Mouse (Mus musculus) bone marrow macrophage, adult 2 months (primary cell): Measurements from ENCODE around the gene Cenpb. TPM values are rescaled to one million over a fixed set of nuclear protein-coding genes. Genes with fewer than 3 reads are reported as not detected.
A peak's percentile ranks its signal among the peaks of the same experiment; 100 is the strongest.

ENCODE experiments used
- H3K27ac ChIP-seq: 2 replicates; pipeline ENCODE4 v1.5.1; 2012; ENCODE audit warnings: low read depth, low read length; ENCODE audit not compliant: insufficient read depth
- H3K4me1 ChIP-seq: 2 replicates; pipeline ENCODE4 v1.6.1; 2012; ENCODE audit warnings: low read length; ENCODE audit not compliant: control insufficient read depth, insufficient read depth
- H3K4me3 ChIP-seq: 2 replicates; pipeline ENCODE4 v1.5.1; 2012; ENCODE audit warnings: mild to moderate bottlenecking, low read length, moderate library complexity; ENCODE audit not compliant: insufficient read depth
- CTCF ChIP-seq: IDR thresholded peaks from 2 replicates; pipeline ENCODE4 v1.5.1; 2012; ENCODE audit warnings: low read depth, mild to moderate bottlenecking, low read length, moderate library complexity
- POLR2A ChIP-seq: IDR thresholded peaks from 2 replicates; pipeline ENCODE4 v1.6.1; 2012; ENCODE audit warnings: mild to moderate bottlenecking, low read depth, low read length, borderline replicate concordance
- polyA plus RNA-seq: library from polyadenylated mRNA; stranded (reverse); fragments of >200 nt; gene quantifications from 2 replicates; pipeline ENCODE4 v1.2.4, GENCODE M21; 2012; ENCODE audit not compliant: missing spikeins, insufficient read depth, insufficient read length

The Cenpb gene
- polyA plus RNA-seq, 1 experiment = 88.3 TPM

- no peak overlapping the region for H3K4me3 ChIP-seq
- no peak overlapping the region for H3K27ac ChIP-seq
- H3K4me1 ChIP-seq = peaks cover 16% of the 10 kb centered on the region
- TF ChIP-seq CTCF = no peak
- TF ChIP-seq POLR2A = no peak
Measured at GRCm38 (mm10) chr2:131213773-131214172, 33.9 kb upstream of the Cenpb start.

- Histone ChIP-seq H3K4me3 (peak overlapping the region; percentile 60), H3K4me1 (peaks cover 38% of the 10 kb centered on the region), H3K27ac (peak overlapping the region; percentile 86)
- no peak for TF ChIP-seq POLR2A
- TF ChIP-seq CTCF = no peak
Measured at GRCm38 (mm10) chr2:131211026-131211615, 31.3 kb upstream of the Cenpb start.

- peak; percentile 100 for TF ChIP-seq CTCF
- no peak for TF ChIP-seq POLR2A
- Histone ChIP-seq H3K4me1 (peaks cover 47% of the 10 kb centered on the region), H3K4me3 (peak overlapping the region; percentile 62), H3K27ac (peak overlapping the region; percentile 93)
Measured at GRCm38 (mm10) chr2:131209969-131210792, 30.3 kb upstream of the Cenpb start.

GRCm38 (mm10) chr2:131209125-131209795 lies 29.4 kb upstream of the Cenpb start:
- no peak for TF ChIP-seq CTCF
- H3K27ac ChIP-seq = peak overlapping the region; percentile 93
- H3K4me1 ChIP-seq = peaks cover 52% of the 10 kb centered on the region
- H3K4me3 ChIP-seq = peak overlapping the region; percentile 62

GRCm38 (mm10) chr2:131208356-131208755 lies 28.5 kb upstream of the Cenpb start:
- no peak overlapping the region for H3K27ac ChIP-seq
- TF ChIP-seq POLR2A = no peak
- TF ChIP-seq CTCF = no peak
- peaks cover 60% of the 10 kb centered on the region for H3K4me1 ChIP-seq
- no peak overlapping the region for H3K4me3 ChIP-seq

GRCm38 (mm10) chr2:131206778-131207177 lies 26.9 kb upstream of the Cenpb start, which contains the start of gene Ap5s1:
Gene Ap5s1 (plus strand): TSS chr2:131207078.
- Histone ChIP-seq H3K4me1 (peaks cover 65% of the 10 kb centered on the region), H3K27ac (peak within 1 kb of the TSS; percentile 24), H3K4me3 (no peak within 1 kb of the TSS)
- no peak for TF ChIP-seq POLR2A
- TF ChIP-seq CTCF = no peak

- H3K27ac ChIP-seq = peak overlapping the region; percentile 98
- H3K4me1 ChIP-seq = peaks cover 61% of the 10 kb centered on the region
- no peak overlapping the region for H3K4me3 ChIP-seq
- TF ChIP-seq CTCF = no peak
- no peak for TF ChIP-seq POLR2A
Measured at GRCm38 (mm10) chr2:131205521-131206182, 25.8 kb upstream of the Cenpb start.

GRCm38 (mm10) chr2:131204410-131204981 lies 24.6 kb upstream of the Cenpb start:
- no peak for TF ChIP-seq CTCF
- TF ChIP-seq POLR2A = no peak
- Histone ChIP-seq H3K4me1 (peaks cover 58% of the 10 kb centered on the region), H3K4me3 (peak overlapping the region; percentile 51), H3K27ac (peak overlapping the region; percentile 98)

- peaks cover 52% of the 10 kb centered on the region for H3K4me1 ChIP-seq
- TF ChIP-seq POLR2A = no peak
- no peak for TF ChIP-seq CTCF
- H3K4me3 ChIP-seq = peak overlapping the region; percentile 25
- H3K27ac ChIP-seq = peak overlapping the region; percentile 98
Measured at GRCm38 (mm10) chr2:131203816-131204409, 24.0 kb upstream of the Cenpb start.
